Mouse (Mus musculus) layer of hippocampus, postnatal 36 days (tissue): ENCODE data around the gene Slit3. TPM values are rescaled to one million over a fixed set of nuclear protein-coding genes. Genes with fewer than 3 reads are reported as not detected.
A peak's percentile ranks its signal among the peaks of the same experiment; 100 is the strongest.

Source experiments
- DNase-seq, 2 experiments: peaks; one replicate each; pipeline ENCODE4 v3.0.0; 2022
- total RNA-seq, 2 experiments: library from RNA; stranded (reverse); gene quantifications; 2 replicates each; pipeline ENCODE4 v1.2.3; 2021

Slit3 gene
- total RNA-seq, 2 experiments from 2014 or later, result 91.0 to 112 TPM

GRCm38 (mm10) chr11:35407341-35408154 is 286.5 kb downstream of the Slit3 start:
- DNase-seq, result peak; percentile 62 to 76

- no peak for DNase-seq
Observed at GRCm38 (mm10) chr11:35410431-35410830, 289.4 kb downstream of the Slit3 start.

- DNase-seq, result no peak
Observed at GRCm38 (mm10) chr11:35415768-35416401, 294.9 kb downstream of the Slit3 start.

GRCm38 (mm10) chr11:35416402-35417093 is 295.5 kb downstream of the Slit3 start:
- no peak for DNase-seq

- no peak for DNase-seq
Observed at GRCm38 (mm10) chr11:35417911-35418552, 297.0 kb downstream of the Slit3 start.

GRCm38 (mm10) chr11:35419013-35419412 is 298.0 kb downstream of the Slit3 start:
- no peak for DNase-seq

- no peak for DNase-seq
Observed at GRCm38 (mm10) chr11:35421728-35422127, 300.7 kb downstream of the Slit3 start.

- no peak for DNase-seq
Observed at GRCm38 (mm10) chr11:35428036-35428435, 307.0 kb downstream of the Slit3 start.

GRCm38 (mm10) chr11:35431130-35431529 is 310.1 kb downstream of the Slit3 start:
- no peak for DNase-seq

- DNase-seq, result no peak
Observed at GRCm38 (mm10) chr11:35437510-35437909, 316.5 kb downstream of the Slit3 start.

- DNase-seq, result no peak
Observed at GRCm38 (mm10) chr11:35440186-35440585, 319.2 kb downstream of the Slit3 start.

GRCm38 (mm10) chr11:35444489-35445100 is 323.6 kb downstream of the Slit3 start:
- DNase-seq, result no peak

- DNase-seq, result no peak
Observed at GRCm38 (mm10) chr11:35447951-35448350, 326.9 kb downstream of the Slit3 start.

GRCm38 (mm10) chr11:35449199-35449598 is 328.2 kb downstream of the Slit3 start:
- DNase-seq, result no peak

- peak; percentile 63 to 78 for DNase-seq
Observed at GRCm38 (mm10) chr11:35451636-35452035, 330.6 kb downstream of the Slit3 start.

- peak; percentile 49 to 68 for DNase-seq
Observed at GRCm38 (mm10) chr11:35452413-35452812, 331.4 kb downstream of the Slit3 start.

- no peak for DNase-seq
Observed at GRCm38 (mm10) chr11:35454191-35454725, 333.2 kb downstream of the Slit3 start.

- DNase-seq, result no peak
Observed at GRCm38 (mm10) chr11:35454781-35455180, 333.8 kb downstream of the Slit3 start.

GRCm38 (mm10) chr11:35458068-35458467 is 337.0 kb downstream of the Slit3 start:
- no peak for DNase-seq

GRCm38 (mm10) chr11:35466701-35467100 is 345.7 kb downstream of the Slit3 start:
- no peak for DNase-seq

GRCm38 (mm10) chr11:35468847-35469246 is 347.8 kb downstream of the Slit3 start:
- no peak for DNase-seq

GRCm38 (mm10) chr11:35469940-35470339 is 348.9 kb downstream of the Slit3 start:
- DNase-seq, result no peak
